Mouse (Mus musculus) brain, embryonic 14.5 days (tissue): ENCODE data around the gene Hmx2. TPM values are rescaled to one million over a fixed set of nuclear protein-coding genes. Genes with fewer than 3 reads are reported as not detected.
A peak's percentile ranks its signal among the peaks of the same experiment; 100 is the strongest.

Experiments
- DNase-seq: peaks from one replicate; pipeline ENCODE4 v3.0.0-alpha.2; 2011; ENCODE audit warnings: low read depth
- CTCF ChIP-seq: fragments of 200-500 bp; IDR thresholded peaks from 2 replicates; pipeline ENCODE4 v1.5.1; 2012; ENCODE audit warnings: inconsistent platforms, mild to moderate bottlenecking, moderate library complexity, borderline replicate concordance; ENCODE audit not compliant: insufficient read depth, insufficient read length; ENCODE audit errors: extremely low read depth
- POLR2A ChIP-seq: fragments of 200-500 bp; IDR thresholded peaks from 2 replicates; pipeline ENCODE4 v1.6.1; 2012; ENCODE audit warnings: mild to moderate bottlenecking, inconsistent platforms, borderline replicate concordance; ENCODE audit not compliant: poor library complexity, insufficient read depth, insufficient read length, severe bottlenecking; ENCODE audit errors: extremely low read depth
- polyA plus RNA-seq: library from polyadenylated mRNA; depleted of rRNA; stranded (reverse); fragments of >200 nt; gene quantifications from 2 replicates; pipeline ENCODE4 v1.2.3, GENCODE M21; 2012; rRNA removed

Gene Hmx2
- 2.3 and 3.0 TPM in 2 replicates for polyA plus RNA-seq

GRCm38 (mm10) chr7:131548473-131548872 lies at the start of gene Hmx2:
Hmx2 (plus strand) TSS chr7:131548773.
- TF ChIP-seq CTCF (no peak), POLR2A (no peak)
- DNase-seq: no peak

GRCm38 (mm10) chr7:131503739-131504138 lies 44.8 kb upstream of the Hmx2 start:
- TF ChIP-seq CTCF (no peak), POLR2A (no peak)
- no peak for DNase-seq

GRCm38 (mm10) chr7:131539979-131540378 lies 8.6 kb upstream of the Hmx2 start:
- TF ChIP-seq CTCF (peak; percentile 92), POLR2A (no peak)
- DNase-seq: peak; percentile 94

- TF ChIP-seq POLR2A (no peak), CTCF (no peak)
- DNase-seq: peak; percentile 22
Measured at GRCm38 (mm10) chr7:131541184-131542114, 7.1 kb upstream of the Hmx2 start.

- DNase-seq: peak; percentile 79
- TF ChIP-seq POLR2A (no peak), CTCF (no peak)
Measured at GRCm38 (mm10) chr7:131542115-131542871, 6.3 kb upstream of the Hmx2 start, which contains the start of gene Hmx3. Hmx3 (plus strand) TSS chr7:131542867.

- TF ChIP-seq POLR2A (no peak), CTCF (no peak)
- DNase-seq: peak; percentile 32
Measured at GRCm38 (mm10) chr7:131542872-131543622, 5.5 kb upstream of the Hmx2 start.

- peak; percentile 33 for DNase-seq
Measured at GRCm38 (mm10) chr7:131543623-131544481, 4.7 kb upstream of the Hmx2 start.

GRCm38 (mm10) chr7:131544871-131545270 lies 3.7 kb upstream of the Hmx2 start:
- DNase-seq: no peak
- TF ChIP-seq POLR2A (no peak), CTCF (no peak)

More at GRCm38 (mm10) chr7:131543623-131544481, 4.7 kb upstream of the Hmx2 start:
- TF ChIP-seq CTCF (no peak), POLR2A (no peak)

GRCm38 (mm10) chr7:131545701-131546385 lies 2.7 kb upstream of the Hmx2 start:
- TF ChIP-seq POLR2A (no peak), CTCF (no peak)
- DNase-seq: no peak
